Mouse (Mus musculus) liver, embryonic 14.5 days (tissue): ENCODE measurements around the gene Timmdc1. TPM values are rescaled to one million over a fixed set of nuclear protein-coding genes. Genes with fewer than 3 reads are reported as not detected.

ENCODE experiments used
- ATAC-seq: fragments of 200-750 bp; cut with Nextera tagmentation; 2 replicates; pipeline ENCODE4 v1.8.0; 2017; ENCODE audit warnings: moderate number of reproducible peaks, mild to moderate bottlenecking, moderate library complexity; ENCODE audit not compliant: insufficient read depth
- DNase-seq, 3 experiments: peaks; one replicate each; pipeline ENCODE4 v3.0.0-alpha.2; 2012 to 2013; ENCODE audit warnings: low read depth in 3 of 3, low spot score in 3 of 3
- H3K27ac ChIP-seq: fragments of 300-500 bp; sonication (generic); 2 replicates; pipeline ENCODE4 v1.5.1; 2014; ENCODE audit warnings: moderate library complexity, mild to moderate bottlenecking, control low read depth, inconsistent platforms
- H3K27me3 ChIP-seq: fragments of 300-500 bp; sonication (generic); 2 replicates; pipeline ENCODE4 v1.6.1; 2014; ENCODE audit warnings: mild to moderate bottlenecking, low read length, moderate library complexity; ENCODE audit not compliant: control insufficient read depth, insufficient read depth
- H3K36me3 ChIP-seq: fragments of 300-500 bp; sonication (generic); replicated peaks from 2 replicates; pipeline ENCODE4 v1.6.1; 2014; ENCODE audit warnings: low read depth; ENCODE audit not compliant: control insufficient read depth, insufficient read depth
- H3K4me1 ChIP-seq, 2 experiments: fragments of 200-500 bp in 1 of 2; fragments of 300-500 bp in 1 of 2; sonication (generic) in 1 of 2; replicated peaks; 2 replicates each; pipeline ENCODE4 v1.6.1; 2012 to 2014; ENCODE audit warnings: antibody characterized with exemption in 1 of 2, inconsistent platforms in 1 of 2, low read length in 1 of 2; ENCODE audit not compliant: control insufficient read depth in 2 of 2, insufficient read depth in 2 of 2
- H3K4me2 ChIP-seq: fragments of 300-500 bp; sonication (generic); 2 replicates; pipeline ENCODE4 v1.6.1; 2014; ENCODE audit warnings: low read depth, mild to moderate bottlenecking, control low read depth, moderate library complexity
- H3K4me3 ChIP-seq, 2 experiments: fragments of 200-500 bp in 1 of 2; fragments of 300-500 bp in 1 of 2; sonication (generic) in 1 of 2; 2 replicates each; pipeline ENCODE4 v1.5.1; 2012 to 2014; ENCODE audit warnings: low read depth in 2 of 2, low read length in 2 of 2, mild to moderate bottlenecking in 2 of 2, control low read depth in 1 of 2, inconsistent platforms in 1 of 2, moderate library complexity in 1 of 2; ENCODE audit not compliant: insufficient read depth in 1 of 2
- H3K9ac ChIP-seq: fragments of 300-500 bp; sonication (generic); replicated peaks from 2 replicates; pipeline ENCODE4 v1.6.1; 2014; ENCODE audit warnings: mild to moderate bottlenecking, control low read depth, moderate library complexity
- H3K9me3 ChIP-seq: fragments of 300-500 bp; sonication (generic); 2 replicates; pipeline ENCODE4 v1.6.1; 2016; ENCODE audit warnings: low read length, mixed read lengths; ENCODE audit not compliant: control insufficient read depth
- CTCF ChIP-seq: IDR thresholded peaks from 2 replicates; pipeline ENCODE4 v1.5.1; 2016; ENCODE audit warnings: antibody characterized with exemption, low read depth, control low read depth
- EP300 ChIP-seq: IDR thresholded peaks from 2 replicates; pipeline ENCODE4 v1.6.1; 2016; ENCODE audit warnings: antibody characterized with exemption, low read depth
- WGBS: fragments of 180-500 bp; shearing (Covaris S2); extraction: QIAGEN DNeasy Blood & Tissue Kit; methylation state at CpG from one replicate; pipeline ENCODE4 v1.1.7; 2014; ENCODE audit not compliant: insufficient replicate concordance; 5-methylcytosine and 5-hydroxymethylcytosine counted together
- polyA plus RNA-seq, 2 experiments: library from polyadenylated mRNA; depleted of rRNA in 1 of 2; stranded (reverse) in 1 of 2; unstranded in 1 of 2; fragments of >200 nt; fragmentation: Nextera tagmentation in 1 of 2; extraction: Ambion mirVana in 1 of 2; gene quantifications; 2 replicates each; pipeline versions ENCODE4 v1.2.1 to v1.2.3; 2012 to 2014

The Timmdc1 gene
- polyA plus RNA-seq (2012; rRNA removed) (4.1 and 5.6 TPM in 2 replicates), polyA plus RNA-seq (2014; fragmentation: Nextera tagmentation; extraction: Ambion mirVana) (7.2 and 9.4 TPM in 2 replicates)

DNA sequence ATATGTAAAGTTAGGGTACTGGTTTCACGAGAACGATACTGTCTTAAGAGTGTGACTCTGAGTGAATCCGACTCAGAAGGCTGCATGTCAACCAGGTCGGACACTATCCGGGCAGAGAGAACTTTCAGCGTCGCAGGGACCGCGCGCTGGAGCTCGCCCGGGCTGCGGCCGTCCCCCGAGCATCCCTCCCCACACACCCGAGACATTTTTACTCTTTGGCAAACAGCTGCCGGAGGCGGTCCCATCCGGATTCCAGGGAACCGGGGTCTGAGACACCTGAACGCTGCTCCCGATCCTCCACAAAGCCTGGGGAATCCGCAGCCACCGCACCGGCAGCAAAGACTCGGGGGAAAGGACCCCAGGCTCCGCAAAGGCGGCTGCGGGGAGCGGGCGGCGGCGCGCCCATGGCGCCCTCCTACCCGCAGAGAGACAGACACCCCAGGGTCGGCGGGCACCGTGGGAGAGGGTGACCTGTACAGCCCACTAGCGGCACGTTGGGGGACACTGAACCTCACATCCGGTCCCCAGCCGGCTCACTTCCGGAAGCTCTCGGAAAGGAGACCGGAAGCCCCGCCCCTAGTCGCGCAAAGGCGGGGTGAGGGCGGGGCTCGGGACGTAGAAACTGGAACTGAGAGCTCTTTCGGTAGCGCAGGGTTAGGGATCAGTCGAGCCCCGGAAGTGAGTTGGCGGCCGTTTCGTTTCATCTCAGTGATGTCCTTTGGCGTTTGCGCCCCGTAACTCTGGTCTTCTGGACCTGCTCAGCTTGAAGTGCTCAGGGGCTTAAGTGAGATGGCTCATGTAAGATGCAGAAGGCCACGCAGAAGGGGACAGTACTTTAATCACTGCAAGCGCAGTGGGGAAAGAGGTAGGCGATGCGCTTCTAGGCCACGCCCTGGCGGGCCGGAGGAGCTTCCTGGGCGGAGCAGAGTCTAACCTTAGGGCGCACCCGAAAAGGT lies at the start of gene Timmdc1:
Timmdc1 (minus strand) TSS at position 535 of the 956 bp plus-strand sequence.
- H3K4me2 ChIP-seq: peak within 1 kb of the TSS; percentile 82
- ATAC-seq: peak; percentile 99
- under 1% methylated on average over 73 of the region's 73 CpGs for WGBS
- peak within 1 kb of the TSS; percentile 98 to 99 for H3K4me3 ChIP-seq
- H3K27me3 ChIP-seq: no peaks in the 10 kb centered on the region
- H3K36me3 ChIP-seq: peaks cover 8% of the 10 kb centered on the region
- H3K9ac ChIP-seq: peak within 1 kb of the TSS; percentile 97
- peak within 1 kb of the TSS; percentile 94 for H3K27ac ChIP-seq
- peak; percentile 87 to 96 (median 90) for DNase-seq
- TF ChIP-seq CTCF: peak; percentile 48
- no peak for TF ChIP-seq EP300
- peaks cover 9 to 11% of the 10 kb centered on the region in 2 experiments for H3K4me1 ChIP-seq
- no peaks in the 10 kb centered on the region for H3K9me3 ChIP-seq

DNA sequence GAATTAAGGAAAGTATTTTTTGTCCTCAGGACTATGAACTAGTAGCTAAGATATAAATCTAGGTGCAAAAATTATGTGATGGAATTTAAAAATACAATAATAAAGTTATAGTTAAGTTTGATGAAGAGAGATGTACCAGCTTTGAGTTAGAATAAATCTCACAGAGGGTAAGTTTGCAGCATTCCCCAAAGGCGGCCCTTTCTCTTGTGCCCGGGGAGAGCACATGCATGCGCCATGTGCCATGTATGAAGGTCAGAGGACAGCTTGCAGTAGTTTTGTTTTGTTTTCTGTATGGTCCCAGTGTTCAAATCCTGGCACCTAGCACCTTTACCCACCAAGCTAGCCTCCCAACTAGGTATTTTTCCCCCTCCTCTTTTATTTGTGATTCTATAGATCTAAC lies 49.0 kb upstream of the Timmdc1 start:
- no peak overlapping the region for H3K4me2 ChIP-seq
- no peak for DNase-seq
- TF ChIP-seq CTCF: no peak
- no peak for TF ChIP-seq EP300
- H3K9me3 ChIP-seq: no peaks in the 10 kb centered on the region
- H3K4me3 ChIP-seq: no peak overlapping the region
- WGBS: 91% methylated on average over 3 of the region's 3 CpGs
- no peaks in the 10 kb centered on the region for H3K27me3 ChIP-seq
- no peak overlapping the region for H3K27ac ChIP-seq
- no peak for ATAC-seq
- peaks cover 26% of the 10 kb centered on the region for H3K36me3 ChIP-seq
- H3K9ac ChIP-seq: no peak overlapping the region
- no peaks in the 10 kb centered on the region for H3K4me1 ChIP-seq

DNA sequence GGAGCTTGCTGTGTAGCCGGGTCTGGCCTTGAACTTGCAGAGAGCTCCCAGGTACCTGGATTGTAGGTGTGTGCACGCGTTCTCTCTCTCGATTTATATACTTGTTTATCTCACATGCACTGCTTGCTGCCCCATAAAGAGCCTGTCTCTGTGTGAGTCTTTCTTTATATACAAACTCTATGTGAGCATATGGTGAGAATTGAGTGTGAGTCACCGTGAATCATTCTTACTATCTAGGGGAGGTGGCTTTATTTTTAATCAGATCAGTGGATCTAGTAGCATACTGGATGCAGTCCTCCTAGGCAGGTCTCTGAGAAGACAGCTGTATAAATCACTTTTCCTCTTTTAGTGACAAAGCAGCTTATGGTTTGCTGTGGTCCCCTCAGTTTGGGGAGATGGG lies 45.7 kb upstream of the Timmdc1 start:
- Histone ChIP-seq H3K4me1 (peaks cover 0 to 2% of the 10 kb centered on the region in 2 experiments; a peak in 2 of 4 replicates), H3K4me3 (no peak overlapping the region), H3K27ac (no peak overlapping the region), H3K27me3 (no peaks in the 10 kb centered on the region), H3K9me3 (no peaks in the 10 kb centered on the region), H3K9ac (no peak overlapping the region), H3K4me2 (no peak overlapping the region), H3K36me3 (peaks cover 20% of the 10 kb centered on the region)
- TF ChIP-seq EP300 (no peak), CTCF (no peak)
- ATAC-seq (no peak), DNase-seq (no peak)
- 80% methylated on average over 5 of the region's 5 CpGs for WGBS

DNA sequence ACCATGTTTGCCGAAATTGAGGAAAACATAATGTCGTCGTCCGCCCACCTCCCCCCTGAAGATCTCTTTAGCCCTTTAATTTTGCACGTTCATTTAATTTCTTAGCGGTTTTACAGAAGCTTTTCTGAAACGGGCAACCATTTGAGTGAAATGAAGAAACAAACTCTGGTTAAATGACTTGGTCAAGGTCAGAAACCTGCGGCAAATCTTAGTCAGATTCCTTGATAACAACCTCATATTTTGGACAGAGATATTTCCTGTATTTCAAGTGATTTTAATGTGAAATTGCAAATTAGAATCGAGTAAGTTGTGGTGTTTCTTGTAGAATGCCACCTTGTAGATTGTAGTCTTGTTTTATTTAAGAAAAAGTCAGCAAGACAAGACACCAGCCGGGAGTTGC lies 41.1 kb upstream of the Timmdc1 start:
- no peak for DNase-seq
- Histone ChIP-seq H3K4me1 (peaks cover 0 to 8% of the 10 kb centered on the region in 2 experiments; a peak in 2 of 4 replicates), H3K9me3 (no peaks in the 10 kb centered on the region), H3K4me3 (peak overlapping the region; percentile 69 to 72), H3K27me3 (no peaks in the 10 kb centered on the region; the same call in none of the 2 replicates), H3K9ac (peak overlapping the region; percentile 66), H3K36me3 (peaks cover 7% of the 10 kb centered on the region), H3K27ac (no peak overlapping the region), H3K4me2 (peak overlapping the region; percentile 95)
- ATAC-seq: no peak
- TF ChIP-seq EP300 (no peak), CTCF (no peak)
- 22% methylated on average over 10 of the region's 10 CpGs for whole genome bisulfite sequencing

DNA sequence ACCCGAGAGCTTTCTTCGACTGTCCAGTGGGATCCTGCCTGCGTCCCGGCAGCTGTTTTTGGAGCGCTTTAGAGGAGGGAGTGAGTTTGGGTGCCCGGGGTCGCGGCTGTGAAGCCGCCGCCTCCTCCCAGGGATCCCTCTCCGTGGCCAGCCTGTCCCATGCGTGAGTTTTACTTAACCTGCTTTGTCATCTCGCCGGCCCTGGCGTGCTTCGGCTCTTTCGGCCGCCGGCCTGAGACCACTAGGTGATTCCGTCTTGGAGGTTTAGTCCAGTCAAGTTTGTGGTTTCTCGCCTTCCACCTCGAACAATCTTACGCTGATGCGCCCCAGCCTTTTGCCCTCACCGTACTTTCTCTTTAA lies 40.5 kb upstream of the Timmdc1 start:
- peak overlapping the region; percentile 69 to 72 for H3K4me3 ChIP-seq
- H3K27ac ChIP-seq: peak overlapping the region; percentile 2
- DNase-seq: peak in 2 of 3 experiments; percentile 7 to 13
- H3K9ac ChIP-seq: peak overlapping the region; percentile 66
- 0% methylated on average over 25 of the region's 25 CpGs for WGBS
- peaks cover 0 to 8% of the 10 kb centered on the region in 2 experiments; a peak in 2 of 4 replicates for H3K4me1 ChIP-seq
- H3K36me3 ChIP-seq: peaks cover 3% of the 10 kb centered on the region
- peak; percentile 66 for ATAC-seq
- no peaks in the 10 kb centered on the region for H3K9me3 ChIP-seq
- H3K4me2 ChIP-seq: peak overlapping the region; percentile 95
- H3K27me3 ChIP-seq: no peaks in the 10 kb centered on the region; the same call in none of the 2 replicates
- TF ChIP-seq CTCF: no peak
